Mouse (Mus musculus): ENCODE results near the gene Acta1. TPM values are rescaled to one million over a fixed set of nuclear protein-coding genes. Genes with fewer than 3 reads are reported as not detected.

The Acta1 gene
- polyA plus RNA-seq, 2 experiments from 2014 or later, result 0.30 TPM; not detected in 1

- no peak for ATAC-seq
Observed at GRCm38 (mm10) chr8:123883094-123883493, 11.5 kb downstream of the Acta1 start.

- ATAC-seq, result no peak
Observed at GRCm38 (mm10) chr8:123882412-123882811, 12.1 kb downstream of the Acta1 start.

GRCm38 (mm10) chr8:123880821-123881350 lies 13.7 kb downstream of the Acta1 start:
- no peak for ATAC-seq

- no peak for ATAC-seq
Observed at GRCm38 (mm10) chr8:123880271-123880670, 14.3 kb downstream of the Acta1 start.

- ATAC-seq, result no peak
Observed at GRCm38 (mm10) chr8:123877865-123878264, 16.7 kb downstream of the Acta1 start.

GRCm38 (mm10) chr8:123874324-123874723 lies 20.2 kb downstream of the Acta1 start:
- no peak for ATAC-seq

GRCm38 (mm10) chr8:123873364-123873763 lies 21.2 kb downstream of the Acta1 start:
- no peak for ATAC-seq

- ATAC-seq, result no peak
Observed at GRCm38 (mm10) chr8:123872048-123872447, 22.5 kb downstream of the Acta1 start.

- no peak for ATAC-seq
Observed at GRCm38 (mm10) chr8:123866971-123867370, 27.6 kb downstream of the Acta1 start.

- no peak for ATAC-seq
Observed at GRCm38 (mm10) chr8:123865786-123866185, 28.8 kb downstream of the Acta1 start.

- ATAC-seq, result no peak
Observed at GRCm38 (mm10) chr8:123860386-123860785, 34.2 kb downstream of the Acta1 start.

- ATAC-seq, result peak; percentile 60
Observed at GRCm38 (mm10) chr8:123859648-123860259, 34.8 kb downstream of the Acta1 start, which contains the start of gene Ccsap. Gene Ccsap, minus strand, starts transcription at chr8:123860209.

GRCm38 (mm10) chr8:123858941-123859647 lies 35.5 kb downstream of the Acta1 start:
- peak; percentile 92 for ATAC-seq

- peak; percentile 3 for ATAC-seq
Observed at GRCm38 (mm10) chr8:123858574-123858940, 36.0 kb downstream of the Acta1 start.

GRCm38 (mm10) chr8:123857361-123857760 lies 37.2 kb downstream of the Acta1 start:
- no peak for ATAC-seq

- ATAC-seq, result no peak
Observed at GRCm38 (mm10) chr8:123854733-123855475, 39.6 kb downstream of the Acta1 start.

GRCm38 (mm10) chr8:123854252-123854651 lies 40.3 kb downstream of the Acta1 start:
- ATAC-seq, result no peak

- ATAC-seq, result no peak
Observed at GRCm38 (mm10) chr8:123851590-123851989, 43.0 kb downstream of the Acta1 start.

GRCm38 (mm10) chr8:123849352-123849751 lies 45.2 kb downstream of the Acta1 start:
- no peak for ATAC-seq

GRCm38 (mm10) chr8:123847546-123847945 lies 47.0 kb downstream of the Acta1 start:
- ATAC-seq, result no peak

GRCm38 (mm10) chr8:123846509-123846908 lies 48.0 kb downstream of the Acta1 start:
- no peak for ATAC-seq

GRCm38 (mm10) chr8:123845991-123846390 lies 48.6 kb downstream of the Acta1 start:
- no peak for ATAC-seq

GRCm38 (mm10) chr8:123845114-123845513 lies 49.4 kb downstream of the Acta1 start:
- no peak for ATAC-seq

Measured in CD4-positive, CD25-positive, alpha-beta regulatory T cell, adult 4 months (primary cell).